Mouse (Mus musculus) embryonic facial prominence, embryonic 10.5 days (tissue): ENCODE results near the gene Cd7. TPM values are rescaled to one million over a fixed set of nuclear protein-coding genes. Genes with fewer than 3 reads are reported as not detected.
"Not testable (repeated sequence)": the region's sequence is repeated elsewhere in the genome, so short reads cannot be mapped to it uniquely, and the experiment has no call there.

Source experiments
- DNase-seq: peaks from one replicate; pipeline ENCODE4 v3.0.0-alpha.2; 2017; ENCODE audit warnings: low spot score
- H3K27ac ChIP-seq: fragments of 300-500 bp; sonication (generic); replicated peaks from 2 replicates; pipeline ENCODE4 v1.5.1; 2016; ENCODE audit warnings: mild to moderate bottlenecking
- H3K27me3 ChIP-seq: fragments of 300-500 bp; sonication (generic); replicated peaks from 2 replicates; pipeline ENCODE4 v1.6.1; 2016; ENCODE audit warnings: low read depth, mild to moderate bottlenecking; ENCODE audit not compliant: poor library complexity, severe bottlenecking
- H3K36me3 ChIP-seq: fragments of 300-500 bp; sonication (generic); replicated peaks from 2 replicates; pipeline ENCODE4 v1.6.1; 2016; ENCODE audit warnings: mild to moderate bottlenecking, moderate library complexity
- H3K4me1 ChIP-seq: fragments of 300-500 bp; sonication (generic); 2 replicates; pipeline ENCODE4 v1.6.1; 2016
- H3K4me3 ChIP-seq: fragments of 300-500 bp; sonication (generic); 2 replicates; pipeline ENCODE4 v1.5.1; 2016; ENCODE audit warnings: mild to moderate bottlenecking, moderate library complexity
- H3K9me3 ChIP-seq: fragments of 300-500 bp; sonication (generic); 2 replicates; pipeline ENCODE4 v1.6.1; 2016; ENCODE audit warnings: mild to moderate bottlenecking
- WGBS: fragments of 180-500 bp; shearing (Covaris S2); methylation state at CpG from one replicate; pipeline ENCODE4 v1.1.7; 2016; 5-methylcytosine and 5-hydroxymethylcytosine counted together
- polyA plus RNA-seq: library from polyadenylated mRNA; unstranded; fragments of >200 nt; fragmentation: Nextera tagmentation; extraction: Ambion mirVana; gene quantifications from 2 replicates; pipeline ENCODE4 v1.2.1, GENCODE M21; 2016

Gene Cd7
- not detected in 2 replicates for polyA plus RNA-seq

DNA sequence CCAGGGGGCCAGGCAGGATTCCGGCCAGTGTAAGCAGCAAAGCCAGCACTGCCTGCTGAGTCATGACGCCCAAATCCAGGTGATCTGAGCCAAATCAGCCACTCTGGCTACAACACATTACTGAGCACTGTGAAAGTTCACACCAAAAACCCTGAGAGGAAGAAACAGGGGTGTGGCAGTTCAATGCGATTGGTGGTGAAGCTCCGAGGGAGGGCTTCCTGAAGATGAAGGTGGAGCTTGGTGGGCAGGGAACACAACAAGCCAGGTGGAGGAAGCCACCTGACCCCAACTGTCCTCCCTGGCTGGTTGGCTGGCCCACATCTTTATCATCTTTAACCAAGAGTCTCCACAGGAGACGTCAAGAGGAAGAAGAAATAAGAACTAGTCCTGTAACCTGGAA lies at the start of gene Cd7:
Gene Cd7 (minus strand): TSS at position 117 of the 400 bp plus-strand sequence.
- Histone ChIP-seq H3K27me3 (peaks cover 27% of the 10 kb centered on the region), H3K4me1 (peaks cover 15% of the 10 kb centered on the region), H3K9me3 (no peaks in the 10 kb centered on the region), H3K27ac (no peak within 1 kb of the TSS), H3K4me3 (no peak within 1 kb of the TSS), H3K36me3 (no peaks in the 10 kb centered on the region)
- DNase-seq, result no peak
- 79% methylated on average over 5 of the region's 5 CpGs for WGBS

DNA sequence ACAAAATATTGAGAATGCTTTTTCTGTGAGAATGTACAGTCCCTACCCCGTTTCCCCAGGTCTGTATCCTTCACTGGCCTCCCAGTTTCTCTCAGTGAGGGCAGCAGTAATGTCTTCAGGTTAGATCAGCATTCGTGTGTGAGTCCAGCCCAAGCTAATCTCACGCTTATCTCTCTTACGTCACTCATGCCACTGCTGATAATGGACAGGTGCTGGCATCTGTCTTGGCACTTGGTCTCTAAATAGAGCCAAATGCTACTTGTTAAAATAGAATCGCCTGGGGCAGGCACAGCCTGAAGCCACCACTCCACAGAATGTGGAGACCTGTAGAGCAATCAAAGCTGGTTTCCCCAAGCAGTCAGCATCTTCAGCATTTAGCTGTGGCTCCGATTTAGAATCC lies 49.8 kb upstream of the Cd7 start:
- H3K27me3 ChIP-seq, result no peaks in the 10 kb centered on the region
- H3K4me1 ChIP-seq, result no peaks in the 10 kb centered on the region
- 81% methylated on average over 6 of the region's 6 CpGs for WGBS
- no peak overlapping the region for H3K4me3 ChIP-seq
- H3K27ac ChIP-seq, result no peak overlapping the region
- H3K9me3 ChIP-seq, result no peaks in the 10 kb centered on the region
- DNase-seq, result no peak
- no peaks in the 10 kb centered on the region for H3K36me3 ChIP-seq

GRCm38 (mm10) chr11:121086296-121086695 lies 47.1 kb upstream of the Cd7 start:
- DNase-seq, result no peak
- no peaks in the 10 kb centered on the region for H3K27me3 ChIP-seq
- WGBS, result 66% methylated on average over 4 of the region's 4 CpGs
- no peaks in the 10 kb centered on the region for H3K9me3 ChIP-seq
- H3K27ac ChIP-seq, result no peak overlapping the region
- no peaks in the 10 kb centered on the region for H3K4me1 ChIP-seq
- no peak overlapping the region for H3K4me3 ChIP-seq
- H3K36me3 ChIP-seq, result no peaks in the 10 kb centered on the region

- H3K27ac ChIP-seq, result no peak overlapping the region
- H3K4me1 ChIP-seq, result no peaks in the 10 kb centered on the region
- no peak overlapping the region for H3K4me3 ChIP-seq
- no peaks in the 10 kb centered on the region for H3K9me3 ChIP-seq
- H3K27me3 ChIP-seq, result no peaks in the 10 kb centered on the region
- WGBS, result 86% methylated on average over 5 of the region's 5 CpGs
- DNase-seq, result no peak
- no peaks in the 10 kb centered on the region for H3K36me3 ChIP-seq
Observed at GRCm38 (mm10) chr11:121085181-121085580, 46.0 kb upstream of the Cd7 start.

DNA sequence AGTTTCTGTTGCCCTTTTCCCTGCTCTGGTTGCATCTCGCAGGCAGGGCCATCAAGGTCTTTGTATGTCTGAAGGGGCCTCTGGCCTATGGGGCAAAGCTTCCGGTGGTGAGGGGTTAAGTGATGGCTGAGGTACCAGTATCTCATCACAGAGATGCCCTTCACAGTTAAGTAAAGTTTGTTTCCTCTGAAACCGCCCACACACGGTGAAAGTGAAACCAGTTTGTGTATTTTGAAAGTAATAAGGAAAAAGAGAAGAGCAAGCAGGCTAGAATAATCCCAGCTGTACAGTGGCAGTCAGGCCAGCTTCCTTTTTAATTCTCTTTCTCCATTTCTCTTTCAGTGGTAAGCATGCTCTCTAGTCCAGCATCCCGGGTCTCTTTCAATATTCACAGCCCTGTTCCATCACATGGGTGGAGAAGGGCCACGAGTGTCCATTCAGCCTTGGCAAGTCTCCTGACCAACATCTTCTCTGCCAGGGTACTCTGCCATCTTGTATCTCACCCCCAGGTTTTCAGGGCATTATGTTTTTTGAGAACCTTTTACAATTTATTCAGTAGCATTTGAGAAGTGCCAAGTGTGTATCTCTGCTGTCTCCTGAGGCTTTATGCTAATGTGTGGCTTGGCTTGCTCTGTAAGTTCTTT lies 43.8 kb upstream of the Cd7 start:
- DNase-seq, result no peak
- Histone ChIP-seq H3K27ac (no peak overlapping the region), H3K27me3 (no peaks in the 10 kb centered on the region), H3K4me1 (no peaks in the 10 kb centered on the region), H3K36me3 (no peaks in the 10 kb centered on the region), H3K4me3 (no peak overlapping the region), H3K9me3 (no peaks in the 10 kb centered on the region)
- 81% methylated on average over 6 of the region's 6 CpGs for WGBS

- no peak overlapping the region for H3K27ac ChIP-seq
- H3K9me3 ChIP-seq, result no peaks in the 10 kb centered on the region
- no peak overlapping the region for H3K4me3 ChIP-seq
- no peaks in the 10 kb centered on the region for H3K27me3 ChIP-seq
- DNase-seq, result no peak
- 83% methylated on average over 3 of the region's 3 CpGs for WGBS
- no peaks in the 10 kb centered on the region for H3K36me3 ChIP-seq
- H3K4me1 ChIP-seq, result no peaks in the 10 kb centered on the region
Observed at GRCm38 (mm10) chr11:121082250-121082649, 43.0 kb upstream of the Cd7 start.

GRCm38 (mm10) chr11:121081120-121081519 lies 41.9 kb upstream of the Cd7 start, which contains the start of gene Sectm1a:
Gene Sectm1a, minus strand, starts transcription at chr11:121081220.
- Histone ChIP-seq H3K27me3 (no peaks in the 10 kb centered on the region), H3K9me3 (no peaks in the 10 kb centered on the region), H3K36me3 (no peaks in the 10 kb centered on the region), H3K4me1 (no peaks in the 10 kb centered on the region), H3K27ac (no peak within 1 kb of the TSS), H3K4me3 (no peak within 1 kb of the TSS)
- DNase-seq, result no peak
- WGBS, result 70% methylated on average over 3 of the region's 3 CpGs

- no peaks in the 10 kb centered on the region for H3K27me3 ChIP-seq
- no peak overlapping the region for H3K4me3 ChIP-seq
- H3K27ac ChIP-seq, result no peak overlapping the region
- WGBS, result 87% methylated on average over 8 of the region's 8 CpGs
- no peaks in the 10 kb centered on the region for H3K36me3 ChIP-seq
- no peaks in the 10 kb centered on the region for H3K9me3 ChIP-seq
- H3K4me1 ChIP-seq, result no peaks in the 10 kb centered on the region
- no peak for DNase-seq
Observed at GRCm38 (mm10) chr11:121080330-121080729, 41.1 kb upstream of the Cd7 start.

DNA sequence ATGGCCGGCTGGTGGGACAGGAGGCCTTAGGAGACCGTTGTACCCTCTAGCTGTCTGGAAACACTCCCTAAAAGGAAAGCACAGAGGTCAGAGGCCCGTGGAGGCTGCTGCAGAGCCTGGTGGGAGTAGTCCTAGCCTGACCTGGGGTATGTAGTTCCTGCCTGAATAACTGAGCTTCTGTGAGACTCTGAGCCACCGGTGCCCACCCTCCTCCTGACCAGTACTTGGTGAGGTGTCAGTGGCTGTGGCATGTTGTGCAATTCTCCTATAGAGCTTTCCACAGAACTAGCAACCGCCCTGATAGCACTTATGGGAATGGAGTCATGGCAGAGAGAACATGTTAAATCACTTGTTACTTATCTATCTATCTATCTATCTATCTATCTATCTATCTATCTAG lies 36.4 kb upstream of the Cd7 start:
- WGBS, result 76% methylated on average over 5 of the region's 5 CpGs
- H3K27me3 ChIP-seq, result no peaks in the 10 kb centered on the region
- no peak overlapping the region for H3K27ac ChIP-seq
- DNase-seq, result no peak
- no peaks in the 10 kb centered on the region for H3K9me3 ChIP-seq
- no peak overlapping the region for H3K4me3 ChIP-seq
- no peaks in the 10 kb centered on the region for H3K36me3 ChIP-seq
- H3K4me1 ChIP-seq, result no peaks in the 10 kb centered on the region

DNA sequence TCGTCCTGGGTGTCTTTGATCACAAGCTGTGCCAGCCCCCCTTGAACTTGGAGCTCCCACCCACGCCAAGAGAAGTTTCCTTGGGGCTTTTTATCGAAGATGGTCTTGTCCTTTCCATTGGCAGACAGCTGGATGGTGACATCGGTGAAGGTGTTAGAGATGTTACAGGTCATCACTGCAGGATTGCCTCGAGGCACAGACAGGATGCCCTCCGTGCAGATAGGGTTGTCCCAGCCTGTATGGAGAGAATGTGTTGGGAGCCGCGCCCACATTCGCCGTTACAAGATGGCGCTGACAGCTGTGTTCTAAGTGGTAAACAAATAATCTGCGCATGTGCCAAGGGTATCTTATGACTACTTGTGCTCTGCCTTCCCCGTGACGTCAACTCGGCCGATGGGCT lies 30.4 kb upstream of the Cd7 start:
- H3K27me3 ChIP-seq, DNase-seq, H3K9me3 ChIP-seq, H3K36me3 ChIP-seq, H3K4me1 ChIP-seq, H3K27ac ChIP-seq, H3K4me3 ChIP-seq: not testable (repeated sequence)
- WGBS, result 92% methylated on average over 12 of the region's 16 CpGs

GRCm38 (mm10) chr11:121067895-121068294 lies 28.7 kb upstream of the Cd7 start:
- Histone ChIP-seq H3K27ac (no peak overlapping the region), H3K4me1 (peaks cover 8% of the 10 kb centered on the region; the same call in 1 of the 2 replicates), H3K36me3 (no peaks in the 10 kb centered on the region), H3K4me3 (no peak overlapping the region), H3K27me3 (no peaks in the 10 kb centered on the region), H3K9me3 (0 out of 2 replicates have a peak, but pooled peaks cover 3% of the 10 kb centered on the region)
- no peak for DNase-seq
- WGBS, result 86% methylated on average over 2 of the region's 2 CpGs

DNA sequence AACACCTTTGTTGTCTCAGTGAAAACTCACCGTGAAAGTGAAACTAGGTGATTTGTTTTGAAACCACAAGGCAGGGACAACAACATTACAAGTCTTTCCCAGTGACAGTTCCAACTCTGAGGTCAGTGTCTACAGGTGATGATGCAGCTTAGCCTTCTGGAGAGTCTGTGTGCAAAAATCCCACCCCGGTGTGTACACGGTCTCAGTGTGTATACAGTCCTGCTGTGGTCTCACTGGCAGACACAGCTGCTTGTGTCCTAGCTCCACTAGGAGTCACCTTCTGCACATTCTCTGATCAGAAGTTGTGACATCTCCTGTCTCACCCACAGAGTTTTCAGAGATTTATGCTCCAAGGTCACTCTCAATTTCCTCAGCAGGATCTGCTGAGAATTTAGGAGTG lies 25.0 kb upstream of the Cd7 start:
- Histone ChIP-seq H3K4me3 (no peak overlapping the region), H3K36me3 (no peaks in the 10 kb centered on the region), H3K4me1 (peaks cover 8% of the 10 kb centered on the region; the same call in 1 of the 2 replicates), H3K9me3 (no peaks in the 10 kb centered on the region), H3K27ac (no peak overlapping the region), H3K27me3 (no peaks in the 10 kb centered on the region)
- WGBS, result 86% methylated on average over 3 of the region's 3 CpGs
- DNase-seq, result no peak

DNA sequence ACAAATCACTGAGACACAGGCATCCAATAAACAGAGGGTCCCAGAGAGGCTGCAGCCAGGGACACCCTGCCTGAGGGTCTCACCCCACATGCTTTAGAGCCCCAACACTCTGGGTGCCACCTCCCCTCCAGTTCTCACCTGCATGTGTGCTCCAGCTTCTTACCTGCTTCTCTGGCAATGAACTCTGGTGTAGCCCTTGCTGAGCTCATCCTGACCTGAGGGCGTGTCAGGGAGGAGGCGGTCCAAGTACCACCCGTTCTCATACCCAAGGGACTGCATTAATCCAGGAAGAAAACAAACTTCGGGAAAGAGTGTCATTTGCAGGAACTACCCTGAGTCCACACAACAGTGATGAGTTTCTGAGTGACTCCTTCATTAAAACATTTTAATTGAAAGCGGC lies 24.2 kb upstream of the Cd7 start, which contains the start of gene Sectm1b:
Gene Sectm1b (minus strand): TSS at position 191 of the 400 bp plus-strand sequence.
- WGBS, result 69% methylated on average over 5 of the region's 5 CpGs

More for the DNA sequence above, 24.2 kb upstream of the Cd7 start, which contains the start of gene Sectm1b:
- Histone ChIP-seq H3K27ac (no peak within 1 kb of the TSS), H3K27me3 (no peaks in the 10 kb centered on the region), H3K4me3 (no peak within 1 kb of the TSS), H3K36me3 (no peaks in the 10 kb centered on the region), H3K9me3 (no peaks in the 10 kb centered on the region), H3K4me1 (peaks cover 8% of the 10 kb centered on the region; the same call in 1 of the 2 replicates)
- DNase-seq, result no peak
